Mouse (Mus musculus): ENCODE measurements around the gene Bcl10. TPM values are rescaled to one million over a fixed set of nuclear protein-coding genes. Genes with fewer than 3 reads are reported as not detected.

The Bcl10 gene
- polyA plus RNA-seq, 1 experiment: 14.0 TPM

Other genes starting within 250 kb of the Bcl10 start
- gene Ddah1, start 164.1 kb upstream of the Bcl10 start, polyA plus RNA-seq (2012; rRNA removed): 89.1 and 90.1 TPM in 2 replicates
- gene 2410004B18Rik, start 15.2 kb downstream of the Bcl10 start, polyA plus RNA-seq (2012; rRNA removed): 38.7 and 39.9 TPM in 2 replicates
- gene Syde2, start 65.1 kb downstream of the Bcl10 start, polyA plus RNA-seq (2012; rRNA removed): 3.3 and 3.5 TPM in 2 replicates
- gene Wdr63, start 185.3 kb downstream of the Bcl10 start, polyA plus RNA-seq (2012; rRNA removed): 0.57 TPM in 1 of 2 replicates, not detected in the other
- 0.06 TPM in 1 of 2 replicates, not detected in the other for gene Mcoln3, start 194.6 kb downstream of the Bcl10 start, polyA plus RNA-seq (2012; rRNA removed)
- gene Mcoln2, start 227.0 kb downstream of the Bcl10 start, polyA plus RNA-seq (2012; rRNA removed): not detected in 2 replicates